Mouse (Mus musculus) bone marrow, adult 2 months (tissue): ENCODE data around the gene Lsamp. TPM values are rescaled to one million over a fixed set of nuclear protein-coding genes. Genes with fewer than 3 reads are reported as not detected.

Source experiments
- H3K27ac ChIP-seq: fragments of 200-500 bp; 2 replicates; pipeline ENCODE4 v1.5.1; 2012; ENCODE audit warnings: low read depth, mild to moderate bottlenecking, control low read depth, inconsistent platforms, low read length; ENCODE audit not compliant: control insufficient read depth, poor library complexity, insufficient read depth
- H3K4me1 ChIP-seq: fragments of 200-500 bp; 2 replicates; pipeline ENCODE4 v1.6.1; 2011; ENCODE audit warnings: low read length; ENCODE audit not compliant: control insufficient read depth, insufficient read depth
- H3K4me3 ChIP-seq: fragments of 200-500 bp; replicated peaks from 2 replicates; pipeline ENCODE3; 2011; ENCODE audit warnings: mild to moderate bottlenecking, low read depth, low read length, control low read depth; ENCODE audit not compliant: control insufficient read depth
- CTCF ChIP-seq: fragments of 200-500 bp; IDR thresholded peaks from 2 replicates; pipeline ENCODE4 v1.5.1; 2011; ENCODE audit warnings: low read length, control low read depth; ENCODE audit not compliant: control insufficient read depth, insufficient read depth
- POLR2A ChIP-seq: fragments of 200-500 bp; IDR thresholded peaks from 2 replicates; pipeline ENCODE4 v1.6.1; 2011; ENCODE audit warnings: low read depth, mild to moderate bottlenecking, control low read depth, low read length, borderline replicate concordance; ENCODE audit not compliant: control insufficient read depth
- WGBS: fragments of 180-500 bp; shearing (Covaris S2); methylation state at CpG from one replicate; pipeline ENCODE4 v1.1.7; 2018; 5-methylcytosine and 5-hydroxymethylcytosine counted together
- polyA plus RNA-seq: library from polyadenylated mRNA; stranded (reverse); fragments of >200 nt; gene quantifications from 2 replicates; pipeline ENCODE4 v1.2.4, GENCODE M21; 2011; ENCODE audit warnings: low replicate concordance; ENCODE audit not compliant: missing spikeins, insufficient read depth, insufficient read length

The Lsamp gene
- polyA plus RNA-seq, 1 experiment, result not detected

GRCm38 (mm10) chr16:42169447-42170140 lies 2185.4 kb downstream of the Lsamp start:
- H3K4me1 ChIP-seq, result no peaks in the 10 kb centered on the region
- no peak overlapping the region for H3K27ac ChIP-seq
- TF ChIP-seq CTCF, result peak; percentile 84
- TF ChIP-seq POLR2A, result no peak
- no peak overlapping the region for H3K4me3 ChIP-seq
- 15% methylated on average over 8 of the region's 8 CpGs for WGBS

GRCm38 (mm10) chr16:42172476-42172875 lies 2188.3 kb downstream of the Lsamp start:
- WGBS, result 21% methylated on average over 11 of the region's 11 CpGs
- no peak overlapping the region for H3K27ac ChIP-seq
- TF ChIP-seq CTCF, result peak; percentile 66
- TF ChIP-seq POLR2A, result no peak
- H3K4me1 ChIP-seq, result no peaks in the 10 kb centered on the region
- H3K4me3 ChIP-seq, result no peak overlapping the region

- 82% methylated on average over 3 of the region's 3 CpGs for WGBS
- no peak overlapping the region for H3K27ac ChIP-seq
- no peak overlapping the region for H3K4me3 ChIP-seq
- no peak for TF ChIP-seq CTCF
- no peak for TF ChIP-seq POLR2A
- H3K4me1 ChIP-seq, result no peaks in the 10 kb centered on the region
These were observed 2194.7 kb downstream of the Lsamp start for GRCm38 (mm10) chr16:42178866-42179265.

GRCm38 (mm10) chr16:42180025-42180424 lies 2195.9 kb downstream of the Lsamp start:
- H3K4me1 ChIP-seq, result no peaks in the 10 kb centered on the region
- 20% methylated on average over 6 of the region's 6 CpGs for WGBS
- TF ChIP-seq POLR2A (no peak), CTCF (no peak)
- H3K4me3 ChIP-seq, result no peak overlapping the region
- no peak overlapping the region for H3K27ac ChIP-seq

- Histone ChIP-seq H3K4me3 (no peak overlapping the region), H3K27ac (no peak overlapping the region), H3K4me1 (no peaks in the 10 kb centered on the region)
- 86% methylated on average over 11 of the region's 11 CpGs for WGBS
- no peak for TF ChIP-seq POLR2A
- no peak for TF ChIP-seq CTCF
These were observed 2196.3 kb downstream of the Lsamp start for GRCm38 (mm10) chr16:42180473-42180872.

GRCm38 (mm10) chr16:42189431-42190081 lies 2205.4 kb downstream of the Lsamp start:
- Histone ChIP-seq H3K27ac (no peak overlapping the region), H3K4me3 (peak overlapping the region; percentile 32), H3K4me1 (no peaks in the 10 kb centered on the region)
- 39% methylated on average over 14 of the region's 14 CpGs for WGBS
- TF ChIP-seq CTCF (no peak), POLR2A (no peak)

- peak overlapping the region; percentile 45 for H3K4me3 ChIP-seq
- H3K27ac ChIP-seq, result no peak overlapping the region
- peak; percentile 45; the same call in 1 of the 2 replicates for TF ChIP-seq POLR2A
- peak; percentile 68 for TF ChIP-seq CTCF
- WGBS, result 2% methylated on average over 44 of the region's 44 CpGs
- no peaks in the 10 kb centered on the region for H3K4me1 ChIP-seq
These were observed 2206.2 kb downstream of the Lsamp start for GRCm38 (mm10) chr16:42190114-42191045.
